Mouse (Mus musculus) heart, adult 10 weeks (tissue): Measurements from ENCODE around the gene Chml. TPM values are rescaled to one million over a fixed set of nuclear protein-coding genes. Genes with fewer than 3 reads are reported as not detected.

ENCODE experiments used
- polyA plus RNA-seq: library from polyadenylated mRNA; stranded (reverse); fragments of 350-450 nt; fragmentation: Illumina TruSeq; extraction: RNeasy Lipid Tissue Mini Kit (QIAGEN cat#74804); gene quantifications from one replicate; pipeline ENCODE4 v1.2.3, GENCODE M21; 2014; ENCODE audit warnings: low read depth, low replicate concordance

Gene Chml
- polyA plus RNA-seq = 4.7 TPM

DNA sequence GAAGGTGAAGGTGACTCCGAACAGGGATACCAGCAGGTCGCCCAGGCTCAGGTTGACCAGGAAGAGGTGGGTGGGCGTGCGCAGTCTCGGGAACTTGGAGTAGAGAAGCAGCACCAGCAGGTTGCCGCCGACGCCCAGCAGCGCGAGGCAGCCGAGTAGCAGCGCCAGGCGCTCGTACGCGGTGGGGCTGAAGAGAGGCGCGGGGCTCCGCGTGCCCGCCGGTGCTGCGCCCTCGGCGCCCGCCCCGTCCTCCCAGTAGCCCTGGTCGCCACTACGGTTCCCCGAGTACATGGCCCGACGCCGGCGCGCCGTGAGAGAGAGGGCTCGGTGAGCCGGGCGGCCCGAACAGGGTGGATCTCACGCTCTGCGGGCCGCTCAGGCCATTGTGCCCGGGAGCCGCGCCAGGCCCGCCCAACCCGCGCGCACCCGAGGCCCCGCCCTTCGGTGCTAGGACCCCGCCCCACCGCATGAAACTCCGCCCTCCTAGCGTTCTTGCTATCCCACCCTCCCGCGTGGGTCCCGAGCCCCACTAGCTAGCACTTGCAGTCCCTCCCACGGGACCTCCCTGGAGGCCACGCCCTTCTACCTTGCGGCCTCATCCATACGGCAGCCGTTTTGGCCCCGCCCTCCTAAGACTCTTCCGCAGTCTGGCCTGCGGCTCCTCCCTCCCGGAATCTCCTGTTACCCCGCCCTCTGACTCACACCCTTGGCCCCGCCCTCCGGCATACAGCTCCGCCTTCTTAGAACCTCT is at the start of gene Chml, which contains the start of gene Opn3:
Gene Chml, minus strand, starts transcription at position 656 of the 751 bp plus-strand sequence.
Gene Opn3, minus strand, starts transcription at position 531 of the 751 bp plus-strand sequence.

DNA sequence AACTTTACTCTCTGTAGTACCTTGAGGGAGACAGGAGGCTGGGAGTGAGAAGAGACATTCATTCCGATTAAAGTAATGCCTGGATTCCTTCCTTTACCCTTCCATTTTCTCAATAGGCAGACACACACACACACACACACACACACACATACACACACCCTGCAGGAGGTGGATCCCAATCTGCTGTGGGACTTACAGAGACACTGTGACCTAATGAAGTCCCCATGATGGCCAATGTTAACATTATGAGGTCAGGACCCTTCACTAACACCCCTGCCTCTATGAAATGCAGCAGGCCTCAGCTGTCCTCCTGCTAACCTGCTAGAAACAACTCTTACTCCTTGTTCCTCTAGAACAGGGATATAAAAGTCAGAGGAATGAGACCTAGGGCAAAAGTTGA is 5.6 kb upstream of the Chml start, which contains the start of gene Wdr64:
Gene Wdr64, plus strand, starts transcription at position 301 of the 400 bp plus-strand sequence.

Other genes with a start within 250 kb of the Chml start
- 4.8 TPM for gene Rgs7, start 200.4 kb downstream of the Chml start, polyA plus RNA-seq
- gene Kmo, start 72.5 kb downstream of the Chml start, polyA plus RNA-seq = 0.63 TPM
- gene Fh1, start 67.3 kb downstream of the Chml start, polyA plus RNA-seq = 555 TPM
- 1.8 TPM for gene Opn3, start 125 bp downstream of the Chml start, polyA plus RNA-seq
- not detected for gene Wdr64, start 5.7 kb upstream of the Chml start, polyA plus RNA-seq
- gene Exo1, start 187.7 kb upstream of the Chml start, polyA plus RNA-seq = not detected
- gene Gm38100, start 227.4 kb upstream of the Chml start, polyA plus RNA-seq = not detected